Mouse (Mus musculus) embryo, embryonic 11.5 days (tissue): ENCODE results near the gene Piwil4.
"Not testable (repeated sequence)": the region's sequence is repeated elsewhere in the genome, so short reads cannot be mapped to it uniquely, and the experiment has no call there.

Experiments used
- DNase-seq: peaks from one replicate; pipeline ENCODE4 v3.0.0-alpha.2; 2012; ENCODE audit warnings: low read depth, low spot score

Gene Piwil4

DNA sequence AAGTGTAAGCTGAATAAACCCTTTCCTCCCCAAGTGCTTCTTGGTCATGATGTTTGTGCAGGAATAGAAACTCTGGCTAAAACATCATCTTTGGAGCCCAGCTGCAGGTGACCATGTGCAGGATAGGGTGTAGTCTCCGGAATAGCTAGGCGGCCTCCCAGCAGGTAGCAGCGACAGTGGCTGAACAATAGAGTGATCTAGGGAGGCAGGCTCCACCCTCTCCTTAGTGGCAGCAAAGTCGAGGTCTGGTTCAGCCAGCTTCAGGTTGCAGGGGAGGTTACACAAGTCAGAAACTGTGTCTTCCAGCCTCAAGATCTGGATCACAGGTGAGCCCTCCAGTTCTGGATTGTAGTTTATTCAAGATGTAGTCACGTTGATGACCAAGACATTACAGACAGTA, 68.6 kb downstream of the Piwil4 start:
- DNase-seq: not testable (repeated sequence)

DNA sequence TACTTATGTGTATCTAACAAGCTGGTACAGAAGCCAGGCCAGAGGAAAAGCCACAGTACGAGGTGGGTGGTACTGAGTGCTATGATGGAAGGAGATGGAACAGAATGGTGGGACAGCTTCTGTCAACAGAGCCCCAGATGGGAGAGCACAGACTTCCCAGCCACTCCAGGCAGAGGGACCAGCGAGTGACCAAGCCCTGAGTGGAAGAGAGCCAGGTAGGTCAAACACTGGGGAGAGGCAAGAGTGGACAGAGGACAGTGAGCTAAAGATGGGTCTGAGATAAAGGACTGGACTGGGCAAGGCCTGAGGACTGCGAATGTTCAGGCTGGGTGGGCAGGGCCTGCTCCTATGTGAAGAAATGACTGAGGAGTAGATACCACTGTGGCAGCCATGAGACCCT, 72.2 kb downstream of the Piwil4 start:
- no peak for DNase-seq

GRCm38 (mm10) chr9:14666071-14666470, 74.5 kb downstream of the Piwil4 start:
- DNase-seq: no peak

DNA sequence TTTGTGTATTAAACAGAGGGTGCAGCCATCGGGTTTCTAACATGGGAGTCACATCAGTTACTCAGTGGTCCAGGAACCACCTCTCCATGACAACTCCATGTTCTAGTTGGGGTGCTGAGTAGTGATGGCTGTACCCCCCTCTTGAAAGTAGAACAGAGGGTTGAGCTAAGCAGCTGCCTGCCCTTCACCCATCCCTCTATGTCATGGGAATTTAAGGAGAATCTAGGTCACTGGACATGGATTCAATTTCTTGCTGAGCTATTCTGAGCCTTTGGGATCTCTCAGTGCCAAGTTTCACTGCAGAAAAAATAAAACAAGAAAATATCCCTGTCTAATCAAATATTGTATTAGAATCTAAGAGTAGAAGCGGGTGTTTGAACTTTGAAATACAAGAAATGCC, 76.9 kb downstream of the Piwil4 start:
- no peak for DNase-seq

DNA sequence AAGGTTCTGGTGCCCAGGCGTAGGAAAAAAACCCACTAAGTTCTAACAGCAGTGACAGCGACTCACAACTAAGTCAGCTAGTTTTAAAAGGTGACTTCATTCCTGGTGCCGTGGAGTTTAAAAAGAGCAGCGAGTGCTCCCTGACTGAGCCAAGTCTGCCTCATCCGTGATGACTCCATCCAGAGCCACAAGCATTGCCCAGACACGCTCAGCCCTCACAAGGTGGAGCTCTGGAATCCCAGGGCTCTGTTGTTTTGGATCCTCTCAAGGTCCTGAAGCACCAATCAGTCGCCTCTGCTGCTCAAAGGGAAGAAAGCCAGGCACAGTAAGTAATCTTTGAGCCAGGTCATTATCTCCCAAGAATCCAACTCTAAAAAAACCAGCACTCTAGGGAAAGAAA, 77.7 kb downstream of the Piwil4 start:
- no peak for DNase-seq

GRCm38 (mm10) chr9:14662138-14662537, 78.4 kb downstream of the Piwil4 start:
- no peak for DNase-seq

- no peak for DNase-seq
Measured at GRCm38 (mm10) chr9:14657926-14658325, 82.6 kb downstream of the Piwil4 start.

DNA sequence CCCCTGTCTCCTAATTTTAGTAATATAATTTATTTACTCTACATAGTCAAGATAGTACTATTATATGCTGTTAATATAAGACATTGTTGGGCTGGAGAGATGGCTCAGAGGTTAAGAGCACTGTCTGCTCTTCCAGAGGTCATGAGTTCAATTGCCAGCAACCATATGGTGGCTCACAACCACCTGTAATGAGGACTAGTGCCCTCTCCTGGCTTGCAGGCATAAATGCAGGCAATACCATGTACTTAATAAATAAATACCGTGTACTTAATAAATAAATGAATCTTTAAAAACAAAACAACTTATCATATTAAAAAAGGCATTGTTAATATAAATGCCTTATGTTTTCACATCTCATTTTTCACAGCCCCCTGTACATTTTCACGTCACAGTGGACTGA, 86.5 kb downstream of the Piwil4 start:
- DNase-seq: no peak

DNA sequence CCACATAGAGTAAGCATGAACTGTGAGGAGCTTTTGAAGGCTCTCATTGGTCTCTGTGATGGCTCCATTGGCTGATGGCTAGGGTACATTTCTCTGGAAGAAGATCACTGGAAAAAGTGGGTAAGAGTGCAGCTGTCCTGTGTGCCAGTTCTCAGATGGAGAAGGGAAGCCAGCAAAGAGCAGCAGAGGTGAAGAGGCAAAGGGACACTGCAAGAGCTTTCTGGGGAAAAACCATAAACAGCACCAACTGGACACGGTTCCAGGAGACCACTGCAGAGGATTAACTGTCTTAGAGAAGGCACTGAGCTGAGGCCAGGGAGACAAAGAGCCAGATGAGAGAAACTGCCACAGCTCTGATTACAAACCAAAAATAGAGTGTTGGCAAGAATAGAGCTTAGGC, 87.8 kb downstream of the Piwil4 start:
- no peak for DNase-seq

- DNase-seq: no peak
Measured at GRCm38 (mm10) chr9:14647849-14648248, 92.7 kb downstream of the Piwil4 start.

DNA sequence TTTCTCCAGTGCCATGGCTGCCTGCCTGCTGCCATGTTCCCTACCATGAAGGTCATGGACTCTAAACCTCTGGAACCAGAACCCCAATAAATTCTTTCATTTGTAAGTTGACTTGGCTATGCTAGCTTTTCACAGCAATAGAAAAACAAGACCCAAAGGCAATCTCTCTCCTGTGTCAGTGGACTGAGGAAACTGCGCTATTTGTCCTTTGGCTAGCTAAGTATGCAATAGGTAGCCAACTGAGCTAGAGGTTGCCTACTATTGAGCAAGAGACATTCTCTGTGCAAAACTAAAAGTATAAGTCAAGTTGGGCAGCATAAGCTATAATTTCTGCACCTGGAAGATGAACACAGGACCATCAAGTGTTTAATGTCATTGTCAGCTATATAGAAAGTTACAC, 93.9 kb downstream of the Piwil4 start:
- DNase-seq: no peak
